Mouse (Mus musculus): Measurements from ENCODE around the gene Stk32c.
A peak's percentile ranks its signal among the peaks of the same experiment; 100 is the strongest.

The Stk32c gene

GRCm38 (mm10) chr7:139145891-139146290, 67.2 kb downstream of the Stk32c start:
- DNase-seq (ENCODE audit: low read depth, low spot score), result no peak

GRCm38 (mm10) chr7:139143785-139144184, 69.3 kb downstream of the Stk32c start:
- DNase-seq (ENCODE audit: low read depth, low spot score), result no peak

GRCm38 (mm10) chr7:139139921-139140461, 73.1 kb downstream of the Stk32c start:
- DNase-seq (ENCODE audit: low read depth, low spot score), result no peak

DNA sequence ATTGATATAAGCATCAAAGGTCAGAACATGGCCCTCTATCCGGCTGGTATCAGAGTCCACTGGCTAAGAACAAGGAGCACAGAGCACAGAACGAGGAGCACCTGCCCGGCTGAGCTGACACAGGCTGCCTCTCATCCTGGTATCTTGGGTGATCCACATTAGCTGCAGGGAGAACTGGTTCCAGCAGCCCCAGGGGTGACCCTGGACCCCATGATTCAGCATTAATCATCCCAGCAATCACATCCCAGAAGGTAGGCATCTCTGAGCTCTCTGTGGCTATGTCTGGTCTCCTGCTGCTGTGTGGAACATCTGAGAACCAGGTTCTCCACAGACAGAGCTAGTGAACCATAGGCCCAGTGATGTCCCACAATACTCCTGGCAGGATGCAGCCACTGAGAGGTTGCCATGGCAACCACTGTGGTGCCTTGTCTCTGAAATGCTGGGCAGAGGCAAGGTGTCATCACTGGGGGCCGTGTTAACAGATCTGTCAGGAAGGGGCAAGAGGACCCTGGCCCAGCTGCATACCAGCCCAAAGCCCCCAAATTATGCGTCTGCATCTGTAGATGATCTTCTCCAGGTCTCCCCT, 76.1 kb downstream of the Stk32c start:
- DNase-seq (ENCODE audit: low read depth, low spot score), result no peak

GRCm38 (mm10) chr7:139135236-139135635, 77.9 kb downstream of the Stk32c start:
- no peak for DNase-seq (ENCODE audit: low read depth, low spot score)

DNA sequence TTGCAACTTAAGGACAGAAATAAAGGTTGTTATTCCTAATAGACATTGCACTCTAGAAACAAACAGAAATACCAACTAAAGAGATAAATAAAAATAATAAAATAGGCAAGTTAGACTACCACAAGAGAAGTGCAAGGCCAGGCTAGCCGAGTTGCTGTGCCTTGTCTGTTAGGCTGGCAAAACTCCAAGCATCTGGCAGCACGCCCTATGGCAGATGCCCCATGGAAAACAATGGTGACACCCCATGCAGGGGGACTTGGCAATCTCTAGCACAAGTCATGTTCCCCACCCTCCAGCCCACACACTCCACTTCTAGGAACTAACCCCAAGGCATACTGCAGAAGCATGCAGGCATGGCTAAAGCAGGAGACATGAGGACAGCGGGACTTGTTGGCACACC, 79.7 kb downstream of the Stk32c start:
- DNase-seq (ENCODE audit: low read depth, low spot score), result no peak

DNA sequence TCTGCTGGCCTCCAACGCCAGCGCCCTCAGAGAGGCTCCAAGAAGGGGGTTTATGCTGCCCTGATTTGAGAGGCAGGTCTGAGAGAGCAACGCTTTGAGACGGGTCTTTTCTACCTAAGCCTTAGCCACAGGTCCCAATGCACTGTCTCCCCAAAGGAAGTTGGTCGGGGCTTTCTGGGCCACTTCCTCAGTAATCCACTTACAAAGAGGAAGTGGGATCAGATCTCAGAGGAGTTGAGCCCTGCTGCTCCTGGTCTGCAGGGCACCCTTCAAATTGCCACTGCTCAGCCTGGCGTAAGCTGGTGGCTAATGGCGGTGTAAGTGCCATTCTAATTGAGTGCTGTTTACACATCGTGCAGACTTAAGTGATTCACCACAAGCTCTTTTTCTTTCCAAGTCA, 81.6 kb downstream of the Stk32c start:
- DNase-seq (ENCODE audit: low read depth, low spot score), result no peak

DNA sequence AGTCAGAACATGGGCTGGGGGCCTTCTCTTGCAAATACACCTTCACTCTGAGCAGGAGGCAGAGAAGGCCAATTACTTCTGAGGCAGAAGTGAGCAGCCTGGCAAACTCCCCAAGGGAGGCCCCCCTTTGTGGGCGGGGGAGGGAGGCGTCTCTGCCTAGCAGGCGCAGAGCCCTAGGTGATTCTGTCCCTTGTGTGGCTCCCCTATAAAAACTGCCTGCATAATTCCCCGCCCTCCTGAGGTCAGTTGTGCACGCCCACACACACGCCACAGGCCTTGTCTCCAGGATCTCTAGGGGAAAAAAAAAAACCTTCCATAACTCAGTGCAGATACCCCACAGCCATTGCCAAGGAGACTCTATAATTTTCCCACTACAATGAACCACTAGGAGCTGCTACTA, 82.7 kb downstream of the Stk32c start:
- no peak for DNase-seq (ENCODE audit: low read depth, low spot score)

- no peak for DNase-seq (ENCODE audit: low read depth, low spot score)
Observed at GRCm38 (mm10) chr7:139128994-139129393, 84.1 kb downstream of the Stk32c start.

GRCm38 (mm10) chr7:139126549-139126948, 86.6 kb downstream of the Stk32c start:
- DNase-seq (ENCODE audit: low read depth, low spot score), result no peak

- no peak for DNase-seq (ENCODE audit: low read depth, low spot score)
Observed at GRCm38 (mm10) chr7:139125881-139126280, 87.2 kb downstream of the Stk32c start.

- no peak for DNase-seq (ENCODE audit: low read depth, low spot score)
Observed at GRCm38 (mm10) chr7:139119775-139120153, 93.3 kb downstream of the Stk32c start.

DNA sequence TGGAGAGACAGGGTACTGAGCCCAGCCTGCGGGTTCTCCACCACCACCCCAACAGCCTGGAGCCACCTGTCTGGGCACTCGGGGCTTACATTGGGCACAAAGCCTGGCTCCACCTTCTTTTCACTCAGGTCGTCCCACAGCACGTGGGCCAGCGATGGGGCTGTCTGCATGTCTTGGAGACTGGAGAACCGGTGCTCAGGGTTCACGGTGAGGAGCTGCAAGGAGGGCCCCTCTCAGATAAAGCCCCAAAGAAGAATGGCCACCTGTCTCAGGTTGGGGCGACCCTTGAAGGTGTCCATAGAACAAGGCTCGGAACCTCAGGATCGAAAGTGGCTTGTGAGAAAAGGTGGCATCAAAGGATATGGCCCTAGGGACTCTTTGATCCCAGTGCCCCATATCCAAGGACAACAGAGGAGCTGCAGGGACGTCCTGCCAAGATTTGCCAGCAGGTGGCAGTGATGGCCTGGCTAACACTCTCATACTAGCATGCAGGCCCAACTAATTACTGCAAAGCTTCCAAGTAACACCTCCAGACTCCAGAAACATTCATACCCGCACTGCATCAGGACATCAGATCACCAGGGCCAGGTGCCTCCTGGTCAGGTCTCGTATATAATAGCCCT, 93.8 kb downstream of the Stk32c start:
- peak; percentile 65 for DNase-seq (ENCODE audit: low read depth, low spot score)

GRCm38 (mm10) chr7:139107908-139108650, 105.0 kb downstream of the Stk32c start:
- no peak for DNase-seq (ENCODE audit: low read depth, low spot score)

DNA sequence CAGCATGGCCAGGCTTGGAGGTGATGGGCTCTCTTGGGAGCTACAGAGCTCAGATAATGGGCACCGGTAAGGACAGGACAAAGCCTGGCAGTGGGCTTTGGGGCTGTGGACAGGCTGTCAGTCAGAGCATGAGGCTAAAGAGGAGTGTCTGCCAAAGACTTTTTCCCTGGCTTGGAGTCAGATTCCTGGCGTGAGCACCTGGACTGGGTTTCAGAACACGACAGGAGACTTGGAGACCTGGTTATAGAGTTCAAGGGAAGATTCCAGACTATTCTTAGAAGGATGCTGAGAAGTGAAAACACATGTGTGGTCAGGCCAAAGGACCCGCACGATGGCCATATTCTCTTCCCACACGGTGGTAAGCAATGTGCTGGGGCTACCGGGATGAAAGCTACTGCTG, 107.4 kb downstream of the Stk32c start:
- no peak for DNase-seq (ENCODE audit: low read depth, low spot score)

DNA sequence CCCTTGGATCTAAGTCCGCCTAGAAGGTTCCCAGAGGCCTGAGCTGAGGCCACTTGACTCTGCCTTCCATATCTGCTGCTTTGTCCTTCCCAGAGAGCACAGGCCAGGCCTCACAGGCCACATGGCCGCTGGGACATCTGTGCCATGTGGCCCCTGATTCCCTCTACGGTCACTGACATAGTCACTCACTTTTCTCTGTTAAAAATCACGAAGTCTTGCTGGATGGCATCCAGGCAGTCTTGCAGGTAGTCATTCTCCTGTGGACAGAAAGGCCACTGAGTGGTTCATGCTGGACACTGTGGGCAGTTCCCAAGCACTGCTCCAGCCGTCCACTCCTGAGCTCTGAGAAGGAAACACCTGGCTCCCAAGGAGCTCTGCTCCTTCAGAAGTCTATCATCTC, 108.0 kb downstream of the Stk32c start:
- DNase-seq (ENCODE audit: low read depth, low spot score), result no peak

- DNase-seq (ENCODE audit: low read depth, low spot score), result no peak
Observed at GRCm38 (mm10) chr7:139103960-139104381, 109.1 kb downstream of the Stk32c start.

DNA sequence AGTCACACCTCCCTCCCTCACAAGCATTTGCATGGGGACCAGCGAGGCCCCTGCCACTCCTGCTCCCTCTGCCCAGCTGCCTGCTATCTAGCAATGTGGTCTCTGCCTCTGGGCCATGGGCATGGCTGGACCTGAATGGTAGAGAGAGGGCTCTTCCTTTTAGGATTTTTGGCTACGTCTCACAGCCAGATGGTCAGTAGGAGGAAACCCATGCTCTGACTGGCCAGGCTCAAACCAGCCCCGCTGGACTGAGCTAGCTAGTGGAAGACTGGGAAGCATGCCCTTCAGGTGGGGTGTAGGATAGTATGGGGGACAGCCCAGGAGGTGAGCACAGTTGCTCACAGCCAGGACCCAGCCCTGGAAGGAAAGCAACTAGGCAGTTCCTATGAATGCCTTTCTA, 111.3 kb downstream of the Stk32c start:
- DNase-seq (ENCODE audit: low read depth, low spot score), result no peak

GRCm38 (mm10) chr7:139101286-139101804, 111.8 kb downstream of the Stk32c start:
- no peak for DNase-seq (ENCODE audit: low read depth, low spot score)

DNA sequence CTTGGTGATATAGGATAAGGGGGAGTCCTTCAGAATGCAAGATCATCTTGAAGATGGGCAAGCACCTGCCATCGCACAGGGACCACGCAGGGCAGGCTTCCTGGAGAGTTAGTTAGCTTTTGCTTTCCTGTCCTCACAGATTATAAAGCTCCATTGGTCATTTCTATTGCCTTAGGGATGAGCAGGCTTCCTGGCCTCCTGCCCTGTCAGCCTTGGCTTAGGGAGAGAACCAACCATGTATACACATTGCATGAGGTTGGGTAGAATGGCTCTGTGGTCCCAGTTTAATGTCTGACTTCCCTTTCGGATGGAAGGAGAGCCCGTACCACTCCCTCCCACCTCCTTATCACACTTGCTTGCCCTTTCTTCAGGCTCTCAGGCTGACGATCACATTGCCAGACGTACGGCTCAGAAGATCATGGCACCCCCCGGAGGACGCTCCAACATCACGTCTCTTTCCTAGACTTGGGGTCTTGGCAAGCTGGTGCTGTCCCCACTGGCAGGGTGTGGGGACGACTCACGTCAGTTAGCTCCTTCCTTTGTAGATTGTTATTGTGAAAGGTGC, 112.5 kb downstream of the Stk32c start:
- no peak for DNase-seq (ENCODE audit: low read depth, low spot score)

DNA sequence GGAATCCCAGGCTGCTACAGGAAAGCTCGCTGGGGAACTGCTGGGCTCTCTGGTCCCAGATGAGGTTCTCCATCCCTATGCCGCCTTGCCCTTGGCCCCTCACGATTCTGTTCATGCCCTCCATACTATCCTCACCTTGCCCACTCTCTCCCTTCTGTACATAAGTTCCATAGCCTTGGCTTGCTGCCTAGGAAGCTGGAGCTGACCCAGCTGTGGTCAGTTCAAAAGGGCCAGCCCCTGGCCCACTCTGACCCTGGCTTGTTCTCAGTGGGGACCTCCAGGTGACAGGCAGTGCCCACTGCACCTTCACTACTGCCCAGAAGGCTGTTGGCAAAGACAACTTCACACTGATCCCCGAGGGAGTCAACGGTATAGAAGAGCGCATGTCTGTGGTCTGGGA, 116.7 kb downstream of the Stk32c start:
- DNase-seq (ENCODE audit: low read depth, low spot score), result no peak

DNA sequence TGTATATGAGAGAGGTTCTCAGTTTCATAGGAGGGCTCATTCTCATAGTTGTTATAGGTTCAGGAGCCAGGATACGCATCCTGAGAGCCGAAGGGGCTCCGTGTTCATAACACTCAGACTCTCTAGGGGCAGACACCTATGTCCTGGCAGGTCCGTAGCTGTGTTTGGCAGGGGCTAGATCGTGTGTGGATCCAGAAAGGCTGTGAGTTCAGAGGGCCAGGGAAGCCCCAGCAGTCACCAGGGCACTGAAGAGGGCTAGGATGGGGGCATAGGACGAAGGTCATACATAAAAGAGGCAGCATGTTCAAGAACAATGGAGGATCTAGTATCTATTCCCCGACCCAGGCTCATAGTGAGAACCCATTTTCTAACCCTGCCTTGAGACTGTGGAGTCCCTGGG, 117.8 kb downstream of the Stk32c start:
- DNase-seq (ENCODE audit: low read depth, low spot score), result no peak
